Mouse (Mus musculus) heart, postnatal 0 days (tissue): ENCODE measurements around the gene Hist1h1e.

Source experiments
- CTCF ChIP-seq: IDR thresholded peaks from 2 replicates; pipeline ENCODE4 v1.5.1; 2016; ENCODE audit warnings: antibody characterized with exemption, control low read depth, low read depth
- EP300 ChIP-seq: IDR thresholded peaks from 2 replicates; pipeline ENCODE4 v1.6.1; 2016; ENCODE audit warnings: antibody characterized with exemption, low read depth

DNA sequence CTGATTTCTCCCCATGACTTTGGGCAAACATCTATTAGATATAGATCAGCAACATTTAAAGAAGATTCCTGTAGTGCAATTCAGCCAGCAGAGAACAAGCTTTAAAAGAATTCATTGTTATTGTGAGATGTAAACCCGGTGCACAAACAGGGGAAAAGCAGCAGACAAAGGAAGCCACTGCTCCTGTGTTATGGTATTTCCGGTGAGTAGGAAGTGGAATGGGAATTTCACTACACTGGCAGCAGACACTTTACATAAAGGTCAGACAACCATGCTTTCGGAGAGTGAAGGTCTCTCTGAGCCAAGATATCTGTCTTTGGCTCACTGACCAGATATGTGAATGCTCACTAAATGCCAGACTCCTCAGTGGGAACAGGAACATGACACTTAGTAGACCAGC is 40.2 kb upstream of the Hist1h1e start:
- TF ChIP-seq CTCF (no peak), EP300 (no peak)
